Mouse (Mus musculus) G1E (cell line): ENCODE results near the gene Txn1. TPM values are rescaled to one million over a fixed set of nuclear protein-coding genes. Genes with fewer than 3 reads are reported as not detected.

Experiments
- ATAC-seq: 2 replicates; pipeline ENCODE4 v1.8.0; 2016; ENCODE audit warnings: mild to moderate bottlenecking; ENCODE audit not compliant: insufficient number of reproducible peaks, poor library complexity, low FRiP score, severe bottlenecking; ENCODE audit errors: extremely low read depth
- DNase-seq: peaks from one replicate; pipeline ENCODE4 v3.0.0; 2012; ENCODE audit warnings: low spot score
- H3K27me3 ChIP-seq: 2 replicates; pipeline ENCODE4 v1.6.1; 2012; ENCODE audit warnings: mild to moderate bottlenecking, low read length, inconsistent platforms; ENCODE audit not compliant: insufficient read depth
- H3K36me3 ChIP-seq: replicated peaks from 2 replicates; pipeline ENCODE3; 2012; ENCODE audit warnings: mild to moderate bottlenecking, inconsistent platforms
- H3K4me1 ChIP-seq: 2 replicates; pipeline ENCODE4 v1.6.1; 2012; ENCODE audit warnings: low read depth, low read length, inconsistent platforms, mixed read lengths; ENCODE audit not compliant: insufficient read depth
- H3K4me3 ChIP-seq: 2 replicates; pipeline ENCODE4 v1.5.1; 2012; ENCODE audit warnings: low read depth, mild to moderate bottlenecking, inconsistent platforms, low read length, moderate library complexity, mixed read lengths
- H3K9me3 ChIP-seq: replicated peaks from 2 replicates; pipeline ENCODE4 v1.6.1; 2012; ENCODE audit warnings: inconsistent platforms
- CTCF ChIP-seq: IDR thresholded peaks from 2 replicates; pipeline ENCODE4 v1.5.1; 2012; ENCODE audit warnings: low read depth, low read length, inconsistent platforms, mixed read lengths
- GATA1 ChIP-seq: IDR thresholded peaks from 2 replicates; pipeline ENCODE4 v1.6.1; 2012; ENCODE audit warnings: borderline replicate concordance, low read length, inconsistent platforms, mixed read lengths
- GATA2 ChIP-seq: IDR thresholded peaks from 2 replicates; pipeline ENCODE4 v1.6.1; 2012; ENCODE audit warnings: low read depth, low read length, inconsistent platforms, borderline replicate concordance
- POLR2AphosphoS5 ChIP-seq: IDR thresholded peaks from 2 replicates; pipeline ENCODE4 v1.6.1; 2012; ENCODE audit warnings: low read depth, low read length, inconsistent platforms; ENCODE audit not compliant: insufficient replicate concordance
- TAL1 ChIP-seq: conservative IDR thresholded peaks from 2 replicates; pipeline ENCODE4 v1.6.1; 2012; ENCODE audit warnings: low read depth, low read length, inconsistent platforms, mixed read lengths
- polyA plus RNA-seq: library from polyadenylated mRNA; stranded (reverse); fragments of >175 nt; gene quantifications from 2 replicates; pipeline ENCODE4 v1.2.3, GENCODE M21; 2012
- total RNA-seq, 2 experiments: library from RNA; stranded (forward) in 1 of 2; stranded (reverse) in 1 of 2; fragments of 200-1000 nt in 1 of 2; fragments of >200 nt in 1 of 2; fragmentation: Nextera tagmentation in 1 of 2; gene quantifications; 2 replicates each; pipeline ENCODE4 v1.2.3; 2014 to 2017

The Txn1 gene
- total RNA-seq (2014; fragmentation: Nextera tagmentation) = 174 and 189 TPM in 2 replicates
- 241 and 298 TPM in 2 replicates for total RNA-seq (2017)
- polyA plus RNA-seq = 21.9 and 54.6 TPM in 2 replicates

- no peaks in the 10 kb centered on the region for H3K9me3 ChIP-seq
- no peaks in the 10 kb centered on the region for H3K27me3 ChIP-seq
- peaks cover 55% of the 10 kb centered on the region for H3K4me1 ChIP-seq
- peaks cover 28% of the 10 kb centered on the region for H3K36me3 ChIP-seq
- H3K4me3 ChIP-seq = peak within 1 kb of the TSS; percentile 93
- TF ChIP-seq GATA1 = no peak
- TF ChIP-seq TAL1 = no peak
- no peak for TF ChIP-seq GATA2
- no peak; the same call in 1 of the 2 replicates for TF ChIP-seq POLR2AphosphoS5
- TF ChIP-seq CTCF = no peak
- DNase-seq = peak; percentile 84
- ATAC-seq = peak; percentile 82
These were observed at the start of gene Txn1 for GRCm38 (mm10) chr4:57956029-57956960. Gene Txn1, minus strand, starts transcription at chr4:57956411.

GRCm38 (mm10) chr4:58003501-58003900, 47.3 kb upstream of the Txn1 start:
- TF ChIP-seq GATA2 (no peak), POLR2AphosphoS5 (no peak), GATA1 (no peak), TAL1 (no peak)
- ATAC-seq (no peak), DNase-seq (no peak)
- no peak overlapping the region for H3K4me3 ChIP-seq
- no peaks in the 10 kb centered on the region for H3K9me3 ChIP-seq
- H3K4me1 ChIP-seq = no peaks in the 10 kb centered on the region
- no peaks in the 10 kb centered on the region for H3K36me3 ChIP-seq
- no peaks in the 10 kb centered on the region for H3K27me3 ChIP-seq

- Histone ChIP-seq H3K4me1 (no peaks in the 10 kb centered on the region), H3K4me3 (no peak overlapping the region), H3K27me3 (no peaks in the 10 kb centered on the region), H3K9me3 (no peaks in the 10 kb centered on the region; the same call in 1 of the 2 replicates), H3K36me3 (no peaks in the 10 kb centered on the region)
- DNase-seq (no peak), ATAC-seq (no peak)
- TF ChIP-seq CTCF (no peak), GATA1 (no peak), TAL1 (no peak), POLR2AphosphoS5 (no peak), GATA2 (no peak)
These were observed 35.2 kb upstream of the Txn1 start for GRCm38 (mm10) chr4:57991425-57991824.

- ATAC-seq (no peak), DNase-seq (no peak)
- Histone ChIP-seq H3K4me3 (no peak overlapping the region), H3K27me3 (no peaks in the 10 kb centered on the region), H3K4me1 (no peaks in the 10 kb centered on the region), H3K36me3 (no peaks in the 10 kb centered on the region), H3K9me3 (no peaks in the 10 kb centered on the region)
- TF ChIP-seq POLR2AphosphoS5 (no peak), GATA2 (no peak), CTCF (no peak), GATA1 (no peak), TAL1 (no peak)
These were observed 18.3 kb upstream of the Txn1 start for GRCm38 (mm10) chr4:57974400-57975117.

- Histone ChIP-seq H3K4me3 (no peak overlapping the region), H3K36me3 (no peaks in the 10 kb centered on the region), H3K9me3 (no peaks in the 10 kb centered on the region), H3K27me3 (no peaks in the 10 kb centered on the region), H3K4me1 (no peaks in the 10 kb centered on the region)
- ATAC-seq (no peak), DNase-seq (no peak)
- TF ChIP-seq POLR2AphosphoS5 (no peak), TAL1 (no peak), GATA1 (no peak), GATA2 (no peak), CTCF (no peak)
These were observed 17.5 kb upstream of the Txn1 start for GRCm38 (mm10) chr4:57973592-57974268.
